Mouse (Mus musculus) stomach, embryonic 14.5 days (tissue): ENCODE results near the gene Sos2. TPM values are rescaled to one million over a fixed set of nuclear protein-coding genes. Genes with fewer than 3 reads are reported as not detected.

Source experiments
- ATAC-seq: fragments of 200-750 bp; cut with Nextera tagmentation; 2 replicates; pipeline ENCODE4 v1.8.0; 2017; ENCODE audit warnings: low read depth, moderate TSS enrichment; ENCODE audit not compliant: insufficient number of reproducible peaks, insufficient read depth, low FRiP score
- H3K27ac ChIP-seq: fragments of 300-500 bp; sonication (generic); 2 replicates; pipeline ENCODE4 v1.5.1; 2014; ENCODE audit warnings: mild to moderate bottlenecking, low read length, moderate library complexity, mixed read lengths
- H3K27me3 ChIP-seq: fragments of 300-500 bp; sonication (generic); 2 replicates; pipeline ENCODE4 v1.6.1; 2014; ENCODE audit warnings: low read length, control low read depth, mixed read lengths; ENCODE audit not compliant: control insufficient read depth, insufficient read depth
- H3K36me3 ChIP-seq: fragments of 300-500 bp; sonication (generic); 2 replicates; pipeline ENCODE4 v1.6.1; 2014; ENCODE audit warnings: mild to moderate bottlenecking, control low read depth, low read length, moderate library complexity, mixed read lengths; ENCODE audit not compliant: control insufficient read depth, insufficient read depth
- H3K4me1 ChIP-seq: fragments of 300-500 bp; sonication (generic); 2 replicates; pipeline ENCODE4 v1.6.1; 2014; ENCODE audit warnings: low read length, control low read depth, mixed read lengths; ENCODE audit not compliant: control insufficient read depth, insufficient read depth
- H3K4me2 ChIP-seq: fragments of 300-500 bp; sonication (generic); replicated peaks from 2 replicates; pipeline ENCODE4 v1.6.1; 2014; ENCODE audit warnings: low read depth, low read length, control low read depth
- H3K4me3 ChIP-seq: fragments of 300-500 bp; sonication (generic); 2 replicates; pipeline ENCODE4 v1.5.1; 2014; ENCODE audit warnings: low read depth, low read length, control low read depth
- H3K9ac ChIP-seq: fragments of 300-500 bp; sonication (generic); replicated peaks from 2 replicates; pipeline ENCODE4 v1.6.1; 2014; ENCODE audit warnings: low read depth, mild to moderate bottlenecking, control low read depth, low read length, moderate library complexity, mixed read lengths
- H3K9me3 ChIP-seq: fragments of 300-500 bp; sonication (generic); 2 replicates; pipeline ENCODE4 v1.6.1; 2016; ENCODE audit warnings: low read depth, low read length, control low read depth; ENCODE audit not compliant: control insufficient read depth
- WGBS: fragments of 180-500 bp; shearing (Covaris S2); extraction: QIAGEN DNeasy Blood & Tissue Kit; methylation state at CpG from one replicate; pipeline ENCODE4 v1.1.7; 2014; 5-methylcytosine and 5-hydroxymethylcytosine counted together
- polyA plus RNA-seq: library from polyadenylated mRNA; unstranded; fragments of >200 nt; fragmentation: Nextera tagmentation; extraction: Ambion mirVana; gene quantifications from 2 replicates; pipeline ENCODE4 v1.2.1, GENCODE M21; 2014

Sos2 gene
- polyA plus RNA-seq, 1 experiment from 2014 or later = 15.0 TPM

DNA sequence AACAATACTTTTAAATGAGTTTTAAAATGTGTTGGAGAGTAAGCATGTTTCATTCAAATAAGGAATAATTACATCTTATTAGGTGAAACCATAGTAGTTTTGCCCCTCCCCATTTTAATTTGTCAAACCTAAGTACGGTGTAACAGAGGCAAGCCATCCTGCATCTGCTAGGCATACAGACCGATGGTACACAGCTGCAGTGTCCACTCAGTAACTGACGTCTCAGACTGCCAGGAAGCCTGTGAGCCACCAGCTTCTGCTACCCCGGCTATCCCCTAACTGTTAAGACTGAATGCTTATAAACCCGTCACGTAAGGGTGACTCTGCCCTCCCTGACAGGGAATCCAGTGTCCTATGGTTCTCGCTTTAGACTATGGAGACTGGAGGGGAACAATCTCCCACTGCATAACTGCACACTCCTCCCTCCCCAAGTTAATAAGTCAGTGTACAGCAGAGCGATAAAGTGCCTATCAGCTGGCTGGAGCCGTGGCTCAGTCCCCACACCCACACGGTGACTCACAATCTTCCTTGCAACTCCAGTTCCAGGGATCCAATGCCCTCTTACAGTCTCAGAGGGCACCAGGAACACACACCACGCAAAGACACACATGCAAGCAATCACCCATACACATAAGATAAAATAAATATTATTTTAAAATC is 23.3 kb upstream of the Sos2 start:
- no peaks in the 10 kb centered on the region for H3K4me1 ChIP-seq
- no peak overlapping the region for H3K27ac ChIP-seq
- H3K4me2 ChIP-seq = no peak overlapping the region
- ATAC-seq = peak; percentile 82
- no peaks in the 10 kb centered on the region for H3K36me3 ChIP-seq
- no peak overlapping the region for H3K9ac ChIP-seq
- no peak overlapping the region for H3K4me3 ChIP-seq
- no peaks in the 10 kb centered on the region for H3K9me3 ChIP-seq
- WGBS = 81% methylated on average over 11 of the region's 11 CpGs
- H3K27me3 ChIP-seq = no peaks in the 10 kb centered on the region

DNA sequence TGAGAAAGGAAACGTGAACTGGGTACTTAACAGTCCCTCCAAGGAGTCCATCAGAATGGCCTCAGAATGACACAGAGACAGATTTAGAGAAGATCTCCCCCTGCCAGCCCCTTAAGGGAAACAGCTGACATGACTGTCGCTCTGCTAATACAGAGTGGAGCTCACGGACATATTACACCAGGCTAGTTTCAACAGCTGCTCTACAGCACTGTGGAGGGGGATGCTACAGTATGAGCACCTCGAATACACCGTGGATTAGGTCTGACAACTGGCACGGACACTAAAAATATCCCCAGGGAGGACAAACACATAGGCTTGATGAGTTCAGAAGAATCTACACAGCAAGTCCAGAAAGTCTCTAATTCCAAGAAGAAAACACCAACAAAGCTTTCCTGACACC is 16.7 kb upstream of the Sos2 start:
- Histone ChIP-seq H3K36me3 (peaks cover 3% of the 10 kb centered on the region; the same call in 1 of the 2 replicates), H3K27ac (no peak overlapping the region), H3K4me1 (no peaks in the 10 kb centered on the region), H3K9me3 (no peaks in the 10 kb centered on the region), H3K4me2 (no peak overlapping the region), H3K27me3 (no peaks in the 10 kb centered on the region), H3K9ac (no peak overlapping the region), H3K4me3 (no peak overlapping the region)
- no peak for ATAC-seq
- WGBS = 81% methylated on average over 6 of the region's 6 CpGs

DNA sequence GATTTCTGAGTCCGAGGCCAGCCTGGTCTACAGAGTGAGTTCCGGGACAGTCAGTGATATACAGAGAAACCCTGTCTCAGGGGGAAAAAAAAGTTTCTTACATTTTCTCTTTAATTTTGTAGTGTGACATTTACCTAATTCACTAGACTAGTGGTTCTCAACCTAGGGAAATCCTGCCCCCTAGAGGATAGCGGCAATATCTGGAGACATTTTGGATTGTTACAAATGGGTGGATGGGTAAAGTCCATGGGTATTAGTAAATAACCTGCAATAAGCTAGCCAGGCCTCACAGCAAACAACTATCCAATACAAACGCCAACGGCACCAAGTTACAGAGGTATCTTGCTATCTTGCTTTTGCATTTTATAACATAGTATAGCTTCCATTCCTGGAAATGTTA is 15.1 kb upstream of the Sos2 start:
- no peak overlapping the region for H3K27ac ChIP-seq
- WGBS = 80% methylated on average over 5 of the region's 5 CpGs
- H3K27me3 ChIP-seq = no peaks in the 10 kb centered on the region
- ATAC-seq = no peak
- no peaks in the 10 kb centered on the region for H3K4me1 ChIP-seq
- H3K9me3 ChIP-seq = no peaks in the 10 kb centered on the region
- H3K4me3 ChIP-seq = no peak overlapping the region
- no peak overlapping the region for H3K4me2 ChIP-seq
- no peak overlapping the region for H3K9ac ChIP-seq
- peaks cover 3% of the 10 kb centered on the region; the same call in 1 of the 2 replicates for H3K36me3 ChIP-seq

DNA sequence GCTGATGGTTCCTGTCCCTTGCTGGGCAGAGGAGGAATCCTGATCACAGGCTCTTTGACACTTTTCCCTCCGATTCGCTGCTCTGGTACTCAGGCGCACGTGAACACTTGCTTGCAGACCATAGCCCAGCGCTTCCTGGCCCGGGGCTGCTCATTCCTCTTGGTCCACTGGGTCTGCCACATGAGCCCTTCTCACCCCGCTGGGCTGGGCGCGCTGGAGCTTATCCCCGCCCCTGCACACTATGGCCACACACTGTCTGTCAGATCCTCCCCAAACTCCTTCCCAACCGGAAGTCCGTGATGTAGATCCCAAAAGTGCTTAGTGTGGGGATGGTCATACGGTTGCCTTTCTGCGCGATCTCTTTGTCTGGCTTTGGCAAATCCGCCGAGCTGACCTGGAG is 11.8 kb upstream of the Sos2 start:
- Histone ChIP-seq H3K27ac (no peak overlapping the region), H3K4me2 (no peak overlapping the region), H3K9me3 (no peaks in the 10 kb centered on the region), H3K4me1 (no peaks in the 10 kb centered on the region), H3K9ac (no peak overlapping the region), H3K4me3 (no peak overlapping the region), H3K36me3 (no peaks in the 10 kb centered on the region; the same call in 1 of the 2 replicates), H3K27me3 (no peaks in the 10 kb centered on the region)
- 87% methylated on average over 17 of the region's 17 CpGs for WGBS
- no peak for ATAC-seq

DNA sequence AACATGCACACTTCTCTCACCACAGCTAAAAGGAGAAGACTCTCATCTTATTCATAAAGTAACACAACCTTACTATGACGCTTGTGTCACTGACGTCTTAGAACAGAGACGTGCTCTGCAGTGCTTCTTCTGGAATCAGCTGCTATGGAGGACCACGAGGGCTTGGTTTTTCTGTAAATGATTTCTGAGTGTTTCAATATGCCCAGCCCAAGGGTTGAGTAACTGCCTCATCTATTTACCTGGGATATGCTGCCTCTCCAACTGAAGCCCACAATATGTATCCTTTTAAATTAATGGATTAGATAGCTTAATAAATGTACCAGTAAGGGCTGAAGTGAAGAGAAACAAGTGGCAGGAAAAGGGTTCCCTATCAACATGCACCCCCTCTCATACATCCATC is 9.1 kb upstream of the Sos2 start:
- no peak overlapping the region for H3K9ac ChIP-seq
- 87% methylated on average over 4 of the region's 4 CpGs for WGBS
- H3K27ac ChIP-seq = no peak overlapping the region
- no peak for ATAC-seq
- H3K4me1 ChIP-seq = no peaks in the 10 kb centered on the region
- no peak overlapping the region for H3K4me3 ChIP-seq
- H3K36me3 ChIP-seq = no peaks in the 10 kb centered on the region
- H3K27me3 ChIP-seq = no peaks in the 10 kb centered on the region
- H3K4me2 ChIP-seq = no peak overlapping the region
- H3K9me3 ChIP-seq = no peaks in the 10 kb centered on the region

DNA sequence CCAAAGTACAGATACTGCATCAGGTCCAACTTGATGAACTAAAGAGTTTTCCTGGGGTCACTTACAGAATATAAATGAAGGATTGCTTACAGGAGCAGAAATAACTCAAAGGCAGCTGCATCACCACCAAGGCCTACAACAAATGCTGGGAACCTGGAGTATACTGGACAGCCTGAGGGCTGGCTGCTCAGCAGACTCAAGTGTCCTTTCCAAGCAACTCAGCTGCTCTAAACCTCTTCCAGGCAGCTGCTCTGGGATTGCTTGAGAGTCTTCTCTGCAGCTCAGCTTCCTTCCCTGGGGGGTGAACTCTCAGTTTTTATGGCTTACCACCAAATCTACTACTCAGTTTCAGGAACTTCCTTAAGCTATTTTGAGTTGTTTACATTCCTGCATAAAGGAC is 7.4 kb upstream of the Sos2 start:
- no peak overlapping the region for H3K9ac ChIP-seq
- no peak for ATAC-seq
- H3K4me1 ChIP-seq = no peaks in the 10 kb centered on the region
- H3K27ac ChIP-seq = no peak overlapping the region
- H3K36me3 ChIP-seq = no peaks in the 10 kb centered on the region
- H3K9me3 ChIP-seq = no peaks in the 10 kb centered on the region
- no peaks in the 10 kb centered on the region for H3K27me3 ChIP-seq
- no peak overlapping the region for H3K4me2 ChIP-seq
- H3K4me3 ChIP-seq = no peak overlapping the region

DNA sequence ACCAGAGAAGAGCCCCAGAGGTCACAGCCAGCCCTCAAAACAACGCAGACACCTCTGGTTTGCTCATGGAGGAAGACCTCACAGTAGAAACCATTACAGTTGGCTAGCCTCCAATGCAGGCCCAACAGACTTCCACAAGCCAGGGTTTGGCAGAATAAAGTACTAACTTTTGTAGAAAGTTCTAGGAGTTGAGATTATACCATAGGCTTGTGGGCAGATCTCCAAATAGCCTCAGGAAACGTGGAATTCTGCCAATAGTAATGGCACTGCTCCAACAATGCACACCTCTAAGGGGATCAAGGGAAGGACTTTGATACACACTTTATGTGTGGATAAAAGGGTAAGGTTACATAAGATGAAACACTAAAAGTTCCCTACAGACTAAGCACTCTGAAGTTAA is 6.7 kb upstream of the Sos2 start:
- no peak for ATAC-seq
- Histone ChIP-seq H3K9me3 (no peaks in the 10 kb centered on the region), H3K4me3 (no peak overlapping the region), H3K27me3 (no peaks in the 10 kb centered on the region), H3K4me1 (no peaks in the 10 kb centered on the region), H3K4me2 (no peak overlapping the region), H3K9ac (no peak overlapping the region), H3K27ac (no peak overlapping the region), H3K36me3 (no peaks in the 10 kb centered on the region)
- 41% methylated on average over 2 of the region's 2 CpGs for WGBS

DNA sequence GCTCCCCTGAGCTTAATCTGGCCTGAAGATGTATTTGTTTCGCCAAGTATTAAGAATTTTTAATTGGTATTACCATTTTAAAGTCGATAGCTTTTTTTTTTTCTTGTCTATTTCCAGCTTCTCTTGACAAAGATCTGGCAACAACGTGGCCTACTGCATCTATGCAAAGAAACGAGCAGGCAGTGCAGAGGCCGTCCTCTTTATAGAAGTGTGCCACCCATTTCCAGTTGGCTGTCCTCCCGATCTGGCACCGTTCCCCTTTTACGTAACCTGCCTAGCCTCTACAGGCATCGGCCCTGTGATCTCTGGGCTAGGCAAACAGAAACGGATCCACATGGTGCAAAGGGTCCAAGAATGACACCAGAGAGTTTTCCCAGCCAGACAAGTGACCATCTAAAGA is 1.9 kb upstream of the Sos2 start:
- WGBS = 49% methylated on average over 10 of the region's 10 CpGs
- Histone ChIP-seq H3K27ac (no peak overlapping the region), H3K4me2 (no peak overlapping the region), H3K9me3 (no peaks in the 10 kb centered on the region), H3K36me3 (no peaks in the 10 kb centered on the region), H3K4me3 (no peak overlapping the region), H3K27me3 (no peaks in the 10 kb centered on the region), H3K4me1 (peaks cover 12% of the 10 kb centered on the region; the same call in 1 of the 2 replicates), H3K9ac (no peak overlapping the region)
- no peak for ATAC-seq

DNA sequence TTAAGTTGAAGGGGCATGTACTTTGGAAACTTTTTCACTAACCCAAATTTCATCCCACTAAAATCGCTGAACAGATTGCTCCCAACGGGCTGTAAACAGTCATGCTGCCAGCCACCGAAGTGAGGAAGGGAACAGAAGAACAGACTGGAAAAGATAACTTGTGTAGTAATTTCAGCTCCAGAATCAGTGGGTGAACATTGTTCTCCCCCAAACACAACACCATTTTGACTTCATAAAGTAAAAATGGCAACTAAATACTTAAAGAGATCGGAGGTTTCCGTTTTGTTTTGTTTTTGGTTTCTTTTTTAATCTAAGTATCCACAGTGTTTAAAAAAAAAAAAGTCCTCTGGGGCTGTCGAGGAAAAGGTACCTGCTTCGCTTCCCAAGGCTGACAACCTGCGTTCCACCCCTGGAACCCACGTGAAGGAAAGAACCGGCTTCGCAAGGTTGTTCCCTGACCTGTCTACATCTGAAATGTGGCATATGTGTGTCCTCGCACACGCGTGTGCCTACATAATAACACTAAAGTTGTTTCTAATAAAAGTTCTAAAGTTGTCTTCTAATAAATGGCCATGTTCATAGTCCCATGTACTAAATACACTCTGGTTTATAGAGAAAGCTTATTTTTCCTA is 1.3 kb upstream of the Sos2 start:
- Histone ChIP-seq H3K27ac (no peak overlapping the region), H3K9me3 (no peaks in the 10 kb centered on the region), H3K36me3 (no peaks in the 10 kb centered on the region), H3K9ac (no peak overlapping the region), H3K4me2 (peak overlapping the region; percentile 48), H3K4me3 (peak overlapping the region; percentile 87; the same call in 1 of the 2 replicates), H3K27me3 (no peaks in the 10 kb centered on the region), H3K4me1 (peaks cover 14% of the 10 kb centered on the region; the same call in 1 of the 2 replicates)
- 41% methylated on average over 14 of the region's 14 CpGs for WGBS
- no peak for ATAC-seq
